Mouse (Mus musculus) MEL (cell line): ENCODE data around the gene Pan2.

Experiments used
- CHD2 ChIP-seq: IDR thresholded peaks from 2 replicates; pipeline ENCODE4 v1.6.1; 2011; ENCODE audit warnings: low read length, improper control_type of control experiment
- CTCF ChIP-seq, 3 experiments: IDR thresholded peaks in 2 of 3; conservative IDR thresholded peaks in 1 of 3; 2 replicates each; pipeline ENCODE4 v1.5.1; 2011 to 2012; ENCODE audit warnings: low read length in 3 of 3, low read depth in 2 of 3, mild to moderate bottlenecking in 2 of 3, improper control_type of control experiment in 1 of 3, inconsistent platforms in 1 of 3, mixed read lengths in 1 of 3, moderate library complexity in 1 of 3; ENCODE audit not compliant: control insufficient read depth in 1 of 3, insufficient read depth in 1 of 3, poor library complexity in 1 of 3, severe bottlenecking in 1 of 3
- EP300 ChIP-seq, 2 experiments: IDR thresholded peaks; 2 replicates each; pipeline ENCODE4 v1.6.1; 2011; ENCODE audit warnings: improper control_type of control experiment in 2 of 2, low read length in 2 of 2, low read depth in 1 of 2, mild to moderate bottlenecking in 1 of 2
- KAT2A ChIP-seq: conservative IDR thresholded peaks from 2 replicates; pipeline ENCODE4 v1.6.1; 2012; ENCODE audit warnings: low read depth, low read length, improper control_type of control experiment, inconsistent platforms
- MAX ChIP-seq: IDR thresholded peaks from 2 replicates; pipeline ENCODE4 v1.6.1; 2011; ENCODE audit warnings: low read length, improper control_type of control experiment
- MEF2A ChIP-seq: IDR thresholded peaks from 2 replicates; pipeline ENCODE4 v1.6.1; 2014; ENCODE audit warnings: low read depth, mild to moderate bottlenecking, inconsistent platforms, low read length, improper control_type of control experiment; ENCODE audit not compliant: poor library complexity, insufficient replicate concordance, severe bottlenecking; ENCODE audit errors: extremely low read depth
- NRF1 ChIP-seq: IDR thresholded peaks from 2 replicates; pipeline ENCODE4 v1.6.1; 2014; ENCODE audit warnings: low read depth, mild to moderate bottlenecking, inconsistent platforms, low read length, improper control_type of control experiment, moderate library complexity; ENCODE audit not compliant: poor library complexity, insufficient read depth, severe bottlenecking
- POLR2A ChIP-seq, 2 experiments: IDR thresholded peaks; 2 replicates each; pipeline ENCODE4 v1.6.1; 2011 to 2012; ENCODE audit warnings: low read length in 2 of 2, mild to moderate bottlenecking in 2 of 2, control low read depth in 1 of 2, improper control_type of control experiment in 1 of 2, low read depth in 1 of 2, moderate library complexity in 1 of 2; ENCODE audit not compliant: control insufficient read depth in 1 of 2, insufficient read depth in 1 of 2, poor library complexity in 1 of 2
- POLR2AphosphoS2 ChIP-seq: IDR thresholded peaks from 2 replicates; pipeline ENCODE4 v1.6.1; 2011; ENCODE audit warnings: low read length, improper control_type of control experiment
- SIN3A ChIP-seq: IDR thresholded peaks from 2 replicates; pipeline ENCODE4 v1.6.1; 2012; ENCODE audit warnings: low read length, improper control_type of control experiment, inconsistent platforms
- TBP ChIP-seq: IDR thresholded peaks from 2 replicates; pipeline ENCODE4 v1.8.0; 2011; ENCODE audit warnings: low read depth, low read length, improper control_type of control experiment
- ZKSCAN1 ChIP-seq: IDR thresholded peaks from 2 replicates; pipeline ENCODE4 v1.6.1; 2012; ENCODE audit warnings: low read depth, mild to moderate bottlenecking, inconsistent platforms, low read length, improper control_type of control experiment, moderate library complexity
- ZMIZ1 ChIP-seq: IDR thresholded peaks from 2 replicates; pipeline ENCODE4 v1.6.1; 2012; ENCODE audit warnings: low read depth, mild to moderate bottlenecking, inconsistent platforms, low read length, improper control_type of control experiment, moderate library complexity

DNA sequence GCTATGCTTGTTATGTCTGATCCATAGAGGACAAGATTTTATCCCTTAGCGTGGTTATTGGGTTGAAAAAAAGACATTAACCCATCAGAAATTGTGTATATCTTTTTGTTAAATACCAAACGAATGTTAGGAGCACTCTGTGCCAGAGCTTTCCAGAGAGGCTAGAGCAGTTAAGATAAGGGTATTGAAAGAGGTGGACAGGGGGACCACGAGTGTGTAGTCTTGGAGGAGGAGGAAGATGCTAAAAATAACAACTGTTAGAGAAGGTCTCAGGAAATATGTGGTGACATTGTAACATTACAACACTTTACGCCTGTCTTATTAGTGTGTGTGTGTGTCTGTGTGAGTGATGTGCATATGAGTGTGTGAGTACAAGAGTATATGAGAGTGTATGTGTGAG, 7.8 kb downstream of the Pan2 start:
- TF ChIP-seq CTCF (IDR thresholded peaks at IDR 0.05 in 2 of 3, conservative IDR thresholded peaks at IDR 0.05 in 1 of 3; ENCODE audit: control insufficient read depth in 1 of 3, insufficient read depth in 1 of 3, low read depth in 2 of 3, low read length in 3 of 3, poor library complexity in 1 of 3, severe bottlenecking in 1 of 3) (no peak), EP300 (IDR thresholded peaks at IDR 0.05; ENCODE audit: low read depth in 1 of 2, low read length in 2 of 2) (no peak), NRF1 (no peak), POLR2AphosphoS2 (no peak), KAT2A (no peak), CHD2 (no peak), TBP (no peak), POLR2A (IDR thresholded peaks at IDR 0.05; ENCODE audit: control insufficient read depth in 1 of 2, insufficient read depth in 1 of 2, low read depth in 1 of 2, low read length in 2 of 2, poor library complexity in 1 of 2) (no peak), SIN3A (no peak), ZKSCAN1 (no peak), MAX (no peak), ZMIZ1 (no peak), MEF2A (no peak)
